Mouse (Mus musculus) olfactory bulb, adult 2 months (tissue): ENCODE data around the gene Mmp2. TPM values are rescaled to one million over a fixed set of nuclear protein-coding genes. Genes with fewer than 3 reads are reported as not detected.

ENCODE experiments used
- H3K27ac ChIP-seq: fragments of 200-500 bp; 2 replicates; pipeline ENCODE4 v1.5.1; 2012; ENCODE audit warnings: low read depth, low read length; ENCODE audit not compliant: insufficient read depth
- H3K4me1 ChIP-seq: fragments of 200-500 bp; 2 replicates; pipeline ENCODE4 v1.6.1; 2012; ENCODE audit warnings: low read length; ENCODE audit not compliant: control insufficient read depth, insufficient read depth
- H3K4me3 ChIP-seq: fragments of 200-500 bp; 2 replicates; pipeline ENCODE4 v1.5.1; 2012; ENCODE audit warnings: mild to moderate bottlenecking, low read depth, low read length, moderate library complexity; ENCODE audit not compliant: insufficient read depth
- CTCF ChIP-seq: fragments of 200-500 bp; IDR thresholded peaks from 2 replicates; pipeline ENCODE4 v1.5.1; 2012; ENCODE audit warnings: low read depth, mild to moderate bottlenecking, low read length, moderate library complexity; ENCODE audit not compliant: insufficient read depth
- POLR2A ChIP-seq: fragments of 200-500 bp; IDR thresholded peaks from 2 replicates; pipeline ENCODE4 v1.6.1; 2012; ENCODE audit warnings: mild to moderate bottlenecking, low read depth, low read length, moderate library complexity; ENCODE audit not compliant: insufficient read depth
- WGBS: fragments of 180-500 bp; shearing (Covaris S2); methylation state at CpG from one replicate; pipeline ENCODE4 v1.1.7; 2018; 5-methylcytosine and 5-hydroxymethylcytosine counted together
- polyA plus RNA-seq: library from polyadenylated mRNA; stranded (reverse); fragments of >200 nt; gene quantifications from 2 replicates; pipeline ENCODE4 v1.2.4, GENCODE M21; 2012; ENCODE audit warnings: low replicate concordance; ENCODE audit not compliant: missing spikeins, insufficient read depth, insufficient read length

The Mmp2 gene
- polyA plus RNA-seq, 1 experiment, result not detected

- H3K27ac ChIP-seq, result no peak overlapping the region
- H3K4me1 ChIP-seq, result no peaks in the 10 kb centered on the region; the same call in 1 of the 2 replicates
- 89% methylated on average over 11 of the region's 11 CpGs for WGBS
- no peak for TF ChIP-seq POLR2A
- TF ChIP-seq CTCF, result no peak
- H3K4me3 ChIP-seq, result no peak overlapping the region
Measured at GRCm38 (mm10) chr8:92834786-92835500, 7.9 kb downstream of the Mmp2 start.

GRCm38 (mm10) chr8:92835901-92836300, 8.8 kb downstream of the Mmp2 start:
- no peak for TF ChIP-seq CTCF
- Histone ChIP-seq H3K4me1 (no peaks in the 10 kb centered on the region; the same call in 1 of the 2 replicates), H3K27ac (no peak overlapping the region), H3K4me3 (no peak overlapping the region)
- WGBS, result 94% methylated on average over 11 of the region's 11 CpGs

- 87% methylated on average over 3 of the region's 3 CpGs for WGBS
- TF ChIP-seq CTCF, result no peak
- TF ChIP-seq POLR2A, result no peak
- no peaks in the 10 kb centered on the region; the same call in 1 of the 2 replicates for H3K4me1 ChIP-seq
Measured at GRCm38 (mm10) chr8:92838616-92839015, 11.5 kb downstream of the Mmp2 start.

GRCm38 (mm10) chr8:92839161-92839560, 12.1 kb downstream of the Mmp2 start:
- no peak for TF ChIP-seq POLR2A
- TF ChIP-seq CTCF, result no peak
- H3K4me1 ChIP-seq, result no peaks in the 10 kb centered on the region; the same call in 1 of the 2 replicates
- WGBS, result 94% methylated on average over 8 of the region's 8 CpGs
- H3K27ac ChIP-seq, result no peak overlapping the region
- H3K4me3 ChIP-seq, result no peak overlapping the region

More at GRCm38 (mm10) chr8:92838616-92839015, 11.5 kb downstream of the Mmp2 start:
- Histone ChIP-seq H3K27ac (no peak overlapping the region), H3K4me3 (no peak overlapping the region)

DNA sequence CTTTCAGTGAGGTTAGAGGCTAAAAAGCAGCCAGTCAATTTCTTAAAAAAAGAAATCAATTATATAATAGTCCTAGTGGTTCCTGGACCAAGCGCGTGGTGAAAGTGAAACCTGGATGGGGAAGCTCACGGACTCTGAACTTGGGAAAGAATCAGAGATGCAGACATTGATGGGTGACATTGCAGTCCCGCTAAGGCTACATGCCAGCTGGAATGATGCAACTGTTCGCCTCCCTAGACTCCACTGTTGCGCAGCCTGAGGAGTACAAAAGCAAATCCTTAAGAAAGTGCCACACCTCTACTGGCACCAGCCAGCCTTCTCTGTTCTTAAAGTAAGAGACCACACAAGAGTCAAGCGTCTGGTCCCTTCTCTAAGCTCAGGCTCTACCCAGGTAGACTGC, 12.8 kb downstream of the Mmp2 start:
- H3K27ac ChIP-seq, result no peak overlapping the region
- TF ChIP-seq POLR2A (no peak), CTCF (no peak)
- no peaks in the 10 kb centered on the region; the same call in 1 of the 2 replicates for H3K4me1 ChIP-seq
- 93% methylated on average over 7 of the region's 7 CpGs for WGBS
- H3K4me3 ChIP-seq, result no peak overlapping the region

DNA sequence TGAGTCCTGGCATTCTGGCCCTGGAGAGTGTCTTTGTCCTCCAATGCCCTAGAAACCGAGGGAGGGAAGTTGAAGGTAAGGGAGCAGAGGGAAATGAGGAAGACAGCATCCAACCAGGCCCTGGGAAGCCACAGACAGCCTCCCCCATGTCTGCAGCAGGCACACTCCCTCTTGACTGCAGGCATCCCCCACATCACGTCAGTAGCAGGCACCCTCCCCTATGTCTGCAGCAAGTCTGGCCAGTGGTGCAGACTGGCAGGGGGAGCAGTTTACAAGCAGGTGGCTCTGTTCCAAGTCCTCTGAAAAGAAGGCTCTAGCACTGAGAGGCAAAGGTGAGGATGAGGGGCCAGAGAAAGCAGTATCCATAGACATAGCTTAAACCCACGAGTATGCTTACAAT, 19.6 kb downstream of the Mmp2 start:
- Histone ChIP-seq H3K4me1 (peaks cover 13% of the 10 kb centered on the region), H3K27ac (no peak overlapping the region), H3K4me3 (no peak overlapping the region)
- no peak for TF ChIP-seq POLR2A
- no peak for TF ChIP-seq CTCF
- WGBS, result 32% methylated on average over 3 of the region's 3 CpGs

DNA sequence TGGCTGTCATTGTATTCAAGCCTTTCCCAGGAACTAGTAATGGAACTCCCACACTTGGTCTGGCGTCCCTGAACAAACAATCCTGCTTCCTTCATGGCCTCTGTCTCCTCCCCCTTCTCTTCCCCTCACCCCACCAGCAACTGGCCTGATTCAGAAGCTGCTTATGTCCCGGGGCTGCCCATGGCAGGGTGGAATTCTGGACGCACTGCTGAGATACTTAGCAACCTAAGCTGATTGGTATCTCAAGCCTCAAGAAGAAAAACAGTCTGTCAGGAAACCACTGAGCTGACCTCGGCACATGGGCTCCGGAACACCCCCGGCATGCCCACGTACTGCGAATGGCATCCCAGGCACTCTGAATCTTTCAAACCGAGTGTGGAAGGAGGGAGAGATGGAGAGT, 20.2 kb downstream of the Mmp2 start:
- no peak overlapping the region for H3K4me3 ChIP-seq
- H3K4me1 ChIP-seq, result peaks cover 13% of the 10 kb centered on the region
- 53% methylated on average over 9 of the region's 9 CpGs for WGBS
- TF ChIP-seq POLR2A, result no peak
- TF ChIP-seq CTCF, result no peak
- H3K27ac ChIP-seq, result no peak overlapping the region

GRCm38 (mm10) chr8:92849261-92849660, 22.2 kb downstream of the Mmp2 start:
- Histone ChIP-seq H3K27ac (no peak overlapping the region), H3K4me1 (peaks cover 17% of the 10 kb centered on the region), H3K4me3 (no peak overlapping the region)
- WGBS, result 52% methylated on average over 6 of the region's 6 CpGs
- no peak for TF ChIP-seq POLR2A
- no peak for TF ChIP-seq CTCF

DNA sequence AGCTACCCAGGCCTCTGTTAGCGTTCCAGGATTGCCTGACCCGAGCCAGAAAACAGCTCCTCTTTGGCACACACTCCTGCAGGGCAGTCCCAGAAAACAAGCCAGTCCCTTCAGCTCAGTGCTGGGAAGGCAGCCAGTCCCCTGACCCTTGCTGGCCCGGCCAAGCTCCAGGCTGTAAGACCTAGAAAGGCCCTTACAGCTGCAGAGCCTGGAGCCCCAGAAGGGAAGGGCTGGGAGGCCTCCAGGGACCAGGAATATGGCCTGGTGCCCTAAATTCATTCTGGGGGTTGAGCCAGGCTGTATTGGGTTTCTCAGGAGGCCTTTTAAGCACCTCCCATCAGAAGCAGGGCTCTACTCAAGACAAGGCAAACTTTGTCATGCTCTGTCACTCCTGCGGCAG, 23.1 kb downstream of the Mmp2 start:
- Histone ChIP-seq H3K4me1 (peaks cover 20% of the 10 kb centered on the region), H3K4me3 (no peak overlapping the region), H3K27ac (no peak overlapping the region)
- WGBS, result 69% methylated on average over 4 of the region's 4 CpGs
- TF ChIP-seq CTCF, result no peak
- no peak for TF ChIP-seq POLR2A

- TF ChIP-seq CTCF (no peak), POLR2A (no peak)
- Histone ChIP-seq H3K4me3 (no peak overlapping the region), H3K4me1 (peaks cover 25% of the 10 kb centered on the region), H3K27ac (no peak overlapping the region)
- 93% methylated on average over 3 of the region's 3 CpGs for WGBS
Measured at GRCm38 (mm10) chr8:92851381-92851780, 24.3 kb downstream of the Mmp2 start.
